Mouse (Mus musculus) heart, adult 8-10 months (tissue): ENCODE measurements around the gene Cnbp. TPM values are rescaled to one million over a fixed set of nuclear protein-coding genes. Genes with fewer than 3 reads are reported as not detected.

Experiments used
- DNase-seq: peaks from one replicate; pipeline ENCODE4 v3.0.0; 2022; ENCODE audit warnings: low spot score
- total RNA-seq, 4 experiments: library from RNA; stranded (reverse); gene quantifications; 2 replicates each; pipeline ENCODE4 v1.2.4; 2022

The Cnbp gene
- 100 to 1,000 TPM; 315 to 376 (median 329) TPM for total RNA-seq

GRCm38 (mm10) chr6:87850900-87851614 lies at the start of gene Cnbp:
Gene Cnbp (minus strand): TSS chr6:87851106.
- peak; percentile 93 for DNase-seq

- no peak for DNase-seq
Observed at GRCm38 (mm10) chr6:87898028-87898427, 47.1 kb upstream of the Cnbp start.

GRCm38 (mm10) chr6:87893931-87894330 lies 43.0 kb upstream of the Cnbp start:
- no peak for DNase-seq

DNA sequence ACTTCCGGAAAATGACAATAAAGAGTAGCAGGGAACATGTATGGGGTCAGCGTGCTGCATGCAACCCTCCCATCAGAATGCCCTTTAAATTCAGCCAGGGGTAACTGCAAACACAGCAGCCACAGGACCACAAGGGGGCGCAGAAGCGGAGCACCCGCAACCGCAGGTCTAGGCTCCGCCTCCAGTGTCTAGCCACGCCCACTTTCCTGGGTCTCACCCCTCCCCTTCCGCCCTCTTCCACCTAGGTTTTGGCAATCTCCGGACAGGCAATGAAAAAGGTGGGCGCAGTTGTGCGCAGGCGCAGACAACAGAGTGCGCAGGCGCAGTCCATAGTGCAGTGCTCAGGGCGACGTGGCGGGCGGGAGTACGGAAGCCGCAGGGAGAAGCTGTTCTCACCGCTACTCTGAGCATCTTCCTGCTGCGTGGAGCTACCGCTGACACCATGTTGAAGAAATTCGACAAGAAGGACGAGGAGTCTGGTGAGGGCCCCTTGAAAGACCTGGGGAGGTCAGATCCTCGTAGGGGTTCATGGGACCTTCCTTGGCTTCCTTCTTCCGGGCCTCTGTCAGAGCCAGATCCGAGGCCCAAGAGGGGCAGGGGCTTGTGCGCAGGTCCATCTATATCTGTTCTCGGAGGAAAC lies 36.8 kb upstream of the Cnbp start, which contains the start of gene Copg1:
TSS of gene Copg1 (plus strand) at position 221 of the 640 bp plus-strand sequence.
- peak; percentile 100 for DNase-seq

GRCm38 (mm10) chr6:87886721-87887120 lies 35.8 kb upstream of the Cnbp start:
- no peak for DNase-seq

DNA sequence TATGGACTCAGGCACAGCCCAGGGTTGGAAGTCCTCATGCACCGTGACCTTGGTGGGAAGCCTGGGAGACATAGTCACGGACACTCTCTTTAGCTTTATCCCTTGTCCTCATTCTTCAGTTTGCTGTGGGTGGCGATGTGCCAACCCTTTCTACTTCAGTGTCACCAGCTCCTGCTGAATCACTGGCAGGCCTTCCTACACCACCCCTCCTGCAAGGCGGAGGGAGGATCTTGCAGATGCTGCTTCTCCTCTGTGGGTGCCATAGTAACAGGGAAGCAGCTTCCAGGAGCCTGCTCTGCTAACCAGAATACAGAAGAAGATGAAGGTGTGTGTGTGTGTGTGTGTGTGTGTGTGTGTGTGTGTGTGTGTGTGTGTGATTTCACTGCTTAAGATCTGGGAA lies 31.9 kb upstream of the Cnbp start:
- DNase-seq = no peak

DNA sequence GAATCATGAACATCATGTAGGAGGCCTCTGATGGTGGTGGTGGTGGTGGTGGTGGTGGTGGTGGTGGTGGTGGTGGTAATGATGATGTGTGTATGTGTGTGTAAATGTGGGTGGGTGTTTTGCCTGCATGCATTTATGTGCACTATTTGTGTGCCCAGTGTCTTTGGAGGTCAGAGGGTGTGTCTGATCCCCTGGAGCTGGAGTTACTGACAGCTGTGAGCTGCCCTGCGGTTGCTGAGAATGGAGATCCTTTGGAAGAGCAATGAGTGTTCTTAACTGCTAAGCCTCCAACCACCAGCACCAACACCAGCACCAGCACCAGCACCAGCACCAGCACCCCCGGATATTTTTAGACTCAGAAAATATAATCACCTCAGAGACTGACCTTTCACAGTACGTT lies 31.3 kb upstream of the Cnbp start:
- DNase-seq = no peak

- no peak for DNase-seq
Observed at GRCm38 (mm10) chr6:87879628-87880027, 28.7 kb upstream of the Cnbp start.

DNA sequence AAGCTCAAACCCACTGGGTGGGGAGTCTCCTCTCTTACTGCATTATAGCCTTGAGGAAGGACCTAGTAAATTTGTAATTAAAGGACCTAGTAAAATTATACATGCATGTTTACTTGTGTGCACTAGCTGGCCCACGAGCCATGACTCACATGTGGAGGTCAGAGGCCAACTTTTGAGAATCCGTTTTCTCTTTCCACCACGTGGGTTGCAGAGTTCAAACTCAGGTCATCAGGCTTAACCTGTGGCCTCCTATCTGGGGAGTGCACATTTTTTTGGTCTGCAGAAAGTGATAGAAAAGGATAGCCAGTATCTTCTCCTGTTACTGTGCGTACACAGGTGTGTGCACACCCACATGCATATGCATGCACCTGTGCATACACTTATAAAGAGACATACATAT lies 28.1 kb upstream of the Cnbp start:
- DNase-seq = no peak

GRCm38 (mm10) chr6:87876068-87876643 lies 25.2 kb upstream of the Cnbp start:
- peak; percentile 74 for DNase-seq

DNA sequence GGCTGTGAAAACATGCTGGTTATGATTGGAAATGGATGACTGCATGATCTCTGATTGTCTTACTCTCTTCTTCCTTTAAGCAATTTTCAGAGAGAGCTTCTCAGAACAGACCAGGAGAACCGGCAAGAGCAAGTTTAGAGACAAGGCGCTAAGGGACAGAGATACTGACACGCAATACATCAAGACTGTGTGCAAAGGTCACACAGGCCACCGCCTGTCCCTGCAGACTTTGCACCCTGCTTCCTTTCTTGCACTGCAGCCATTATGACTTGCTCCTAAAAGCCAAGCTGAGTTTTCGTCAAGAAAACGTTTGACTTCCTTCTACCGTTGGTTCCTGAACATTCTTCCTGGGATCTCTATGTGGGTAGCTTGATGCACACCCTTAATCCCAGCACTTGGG lies 24.7 kb upstream of the Cnbp start:
- no peak for DNase-seq

GRCm38 (mm10) chr6:87875083-87875482 lies 24.2 kb upstream of the Cnbp start:
- peak; percentile 79 for DNase-seq

GRCm38 (mm10) chr6:87873963-87874362 lies 23.1 kb upstream of the Cnbp start:
- no peak for DNase-seq

GRCm38 (mm10) chr6:87873104-87873503 lies 22.2 kb upstream of the Cnbp start:
- peak; percentile 64 for DNase-seq

- no peak for DNase-seq
Observed at GRCm38 (mm10) chr6:87871240-87871639, 20.3 kb upstream of the Cnbp start.

GRCm38 (mm10) chr6:87870440-87870839 lies 19.5 kb upstream of the Cnbp start:
- no peak for DNase-seq

- peak; percentile 79 for DNase-seq
Observed at GRCm38 (mm10) chr6:87868871-87869506, 18.1 kb upstream of the Cnbp start.

DNA sequence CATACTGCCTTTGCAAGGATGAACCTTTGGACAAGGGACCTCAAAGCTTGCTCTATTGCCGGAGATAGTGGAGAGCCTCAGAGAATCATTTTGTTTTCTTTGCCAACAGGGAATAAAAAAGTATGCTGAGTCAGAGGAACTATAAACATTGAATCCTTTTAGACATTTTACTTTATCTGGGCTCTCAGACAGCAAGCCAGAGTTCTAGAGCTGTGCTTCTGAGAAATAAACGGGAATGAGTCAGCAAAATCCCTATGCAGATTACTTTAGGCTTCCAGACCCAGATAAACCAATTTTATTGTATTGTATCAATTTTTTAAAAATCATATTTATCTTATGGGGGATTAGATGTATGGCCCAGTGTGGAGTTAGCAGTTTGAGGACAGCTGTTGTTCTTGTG lies 16.4 kb upstream of the Cnbp start:
- DNase-seq = no peak

DNA sequence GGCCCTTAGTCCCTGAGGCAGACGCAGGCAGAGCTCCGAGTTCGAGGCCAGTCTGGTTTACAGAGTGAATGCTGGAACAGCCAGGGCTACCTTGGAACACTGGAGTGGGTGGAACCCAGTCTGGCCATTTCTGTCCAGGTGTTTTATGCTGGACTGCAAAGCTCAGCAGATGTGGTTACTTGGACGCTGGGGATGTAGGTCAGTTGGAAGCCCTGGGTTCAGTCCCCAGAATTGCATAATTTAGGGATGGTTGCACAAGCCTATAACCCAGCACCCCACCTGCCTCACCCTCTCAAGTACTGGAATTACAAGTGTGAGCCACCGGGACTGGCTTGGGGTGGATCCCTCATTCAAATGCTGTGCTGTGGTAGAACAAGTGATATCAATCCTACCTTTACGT lies 15.3 kb upstream of the Cnbp start:
- no peak for DNase-seq

GRCm38 (mm10) chr6:87857071-87857470 lies 6.2 kb upstream of the Cnbp start:
- DNase-seq = no peak

DNA sequence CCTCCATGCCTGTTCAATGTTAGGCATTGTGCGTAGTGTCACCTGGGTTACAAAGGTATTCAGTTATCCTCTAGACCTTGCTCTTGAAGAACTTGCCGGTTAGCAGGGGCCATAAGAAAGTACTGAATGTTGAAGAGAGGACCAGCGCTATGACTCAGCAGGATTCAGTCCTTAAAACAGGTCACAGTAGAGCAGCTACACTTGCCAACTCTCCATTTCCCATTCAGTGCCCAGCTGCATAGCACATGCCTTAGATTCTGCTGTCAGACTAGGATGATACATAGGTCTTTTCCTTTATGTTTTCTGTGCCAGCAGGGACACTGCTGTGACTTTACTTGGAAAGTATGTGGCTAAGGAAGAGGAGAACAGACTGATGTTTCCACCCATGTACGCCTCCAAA lies 2.5 kb upstream of the Cnbp start:
- DNase-seq = no peak

DNA sequence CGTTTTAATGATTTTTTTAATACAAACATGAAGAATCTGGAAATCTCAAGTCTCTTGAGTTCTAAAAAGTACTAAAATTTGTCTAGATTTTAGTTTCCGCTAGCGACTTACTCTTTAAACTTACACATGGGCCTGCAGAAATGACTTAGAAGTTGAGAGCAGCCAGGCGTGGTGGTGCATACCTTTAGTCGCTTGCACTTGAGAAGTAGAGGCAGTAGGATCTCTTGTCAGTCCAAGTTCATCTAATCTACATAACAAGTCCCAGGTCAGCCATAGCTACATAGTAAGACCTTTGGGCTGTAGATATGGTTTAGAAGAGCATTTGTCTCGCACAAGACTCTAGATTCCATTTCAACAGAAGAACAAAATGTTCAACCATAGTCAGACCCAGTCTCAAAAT lies 965 bp upstream of the Cnbp start:
- DNase-seq = no peak
